Mouse (Mus musculus): ENCODE measurements around the gene Zcchc3.

Gene Zcchc3

GRCm38 (mm10) chr2:152414591-152415165 is at the start of gene Zcchc3:
Gene Zcchc3 (minus strand): TSS chr2:152415027.
- peak; percentile 83 for DNase-seq (ENCODE audit: low read depth, low spot score)

DNA sequence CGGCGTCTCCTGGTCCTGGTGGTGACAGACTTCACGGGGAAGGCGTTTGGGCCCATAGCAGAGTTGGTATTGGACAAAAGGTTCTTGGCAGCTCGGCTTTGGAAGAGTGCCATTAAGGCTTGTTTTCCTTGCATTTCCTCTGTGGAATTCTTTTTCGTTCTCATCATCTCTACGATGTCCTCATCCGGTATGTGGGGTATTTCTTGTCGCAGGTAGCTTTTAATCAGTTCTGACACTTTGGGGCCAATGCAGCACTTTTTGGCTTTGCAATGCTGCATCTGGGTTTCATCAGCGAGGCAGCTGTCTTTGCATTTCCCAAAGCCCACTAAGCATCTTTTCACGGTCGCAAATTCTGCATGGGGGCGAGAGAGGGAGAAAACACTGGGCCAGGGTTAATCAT is 44.4 kb upstream of the Zcchc3 start:
- no peak for DNase-seq (ENCODE audit: low read depth, low spot score)

GRCm38 (mm10) chr2:152452101-152452781 is 37.4 kb upstream of the Zcchc3 start:
- DNase-seq (ENCODE audit: low read depth, low spot score) = no peak

- peak; percentile 54 for DNase-seq (ENCODE audit: low read depth, low spot score)
Observed at GRCm38 (mm10) chr2:152450241-152450640, 35.4 kb upstream of the Zcchc3 start.

GRCm38 (mm10) chr2:152447461-152447860 is 32.6 kb upstream of the Zcchc3 start:
- DNase-seq (ENCODE audit: low read depth, low spot score) = no peak

- no peak for DNase-seq (ENCODE audit: low read depth, low spot score)
Observed at GRCm38 (mm10) chr2:152446642-152447041, 31.8 kb upstream of the Zcchc3 start.

DNA sequence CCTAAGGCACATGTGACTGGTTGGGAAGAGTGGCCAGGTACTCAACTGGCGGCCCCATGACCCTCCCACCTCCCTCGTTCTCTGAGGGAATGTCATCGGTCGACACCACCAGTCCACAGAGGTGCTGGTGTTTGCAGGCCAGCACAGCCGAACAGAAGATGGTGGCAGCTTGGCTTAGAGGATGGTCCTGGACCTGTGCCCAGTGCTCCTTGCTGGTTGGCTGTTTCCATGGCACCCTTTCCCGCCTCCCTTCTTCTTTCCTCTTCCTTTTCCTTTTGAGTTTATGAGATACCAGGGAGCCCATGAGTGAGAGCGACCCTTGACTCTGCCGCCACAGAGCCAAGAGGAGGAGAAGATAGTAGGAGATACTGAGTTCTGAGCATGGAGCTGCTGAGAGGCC is 28.5 kb upstream of the Zcchc3 start:
- DNase-seq (ENCODE audit: low read depth, low spot score) = no peak

GRCm38 (mm10) chr2:152442322-152442721 is 27.5 kb upstream of the Zcchc3 start:
- DNase-seq (ENCODE audit: low read depth, low spot score) = no peak

DNA sequence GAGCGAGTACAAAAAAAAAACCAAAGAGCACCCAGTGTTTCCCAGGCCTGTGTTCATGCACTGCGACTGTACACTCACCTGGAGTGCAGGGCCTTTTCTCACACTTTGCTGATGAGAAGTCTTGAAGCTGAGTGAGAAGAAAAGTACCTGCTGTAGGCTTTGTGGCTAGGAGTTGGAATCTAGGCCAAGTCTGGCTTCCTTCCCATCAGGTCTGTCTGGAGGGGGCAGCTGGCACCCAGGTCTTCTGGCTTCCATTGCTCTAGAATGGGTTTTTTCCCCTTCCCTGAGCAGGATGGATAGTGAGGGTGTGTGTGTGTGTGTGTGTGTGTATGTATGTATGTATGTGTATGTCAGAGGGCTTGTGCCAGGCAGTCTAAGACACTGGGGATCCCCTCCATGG is 25.0 kb upstream of the Zcchc3 start:
- DNase-seq (ENCODE audit: low read depth, low spot score) = no peak

DNA sequence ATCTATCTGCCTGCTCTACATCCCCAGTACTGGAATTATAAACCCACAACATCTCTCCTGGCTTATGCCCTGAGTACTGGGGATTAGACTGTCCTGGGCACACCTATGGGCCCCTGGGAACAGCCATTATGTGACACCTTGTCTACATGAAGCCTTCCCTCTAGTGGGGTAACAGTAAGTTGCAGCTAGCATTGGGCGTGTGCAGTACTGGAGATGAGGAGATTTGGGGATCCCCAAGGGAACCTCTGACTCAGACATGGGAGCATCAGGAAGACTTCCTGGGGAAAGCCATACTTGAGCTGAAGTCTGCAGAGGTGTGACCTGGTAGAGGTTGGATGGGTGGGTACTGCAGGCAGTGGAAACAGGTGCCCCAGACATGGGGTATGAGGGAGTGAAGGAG is 24.1 kb upstream of the Zcchc3 start:
- DNase-seq (ENCODE audit: low read depth, low spot score) = no peak

DNA sequence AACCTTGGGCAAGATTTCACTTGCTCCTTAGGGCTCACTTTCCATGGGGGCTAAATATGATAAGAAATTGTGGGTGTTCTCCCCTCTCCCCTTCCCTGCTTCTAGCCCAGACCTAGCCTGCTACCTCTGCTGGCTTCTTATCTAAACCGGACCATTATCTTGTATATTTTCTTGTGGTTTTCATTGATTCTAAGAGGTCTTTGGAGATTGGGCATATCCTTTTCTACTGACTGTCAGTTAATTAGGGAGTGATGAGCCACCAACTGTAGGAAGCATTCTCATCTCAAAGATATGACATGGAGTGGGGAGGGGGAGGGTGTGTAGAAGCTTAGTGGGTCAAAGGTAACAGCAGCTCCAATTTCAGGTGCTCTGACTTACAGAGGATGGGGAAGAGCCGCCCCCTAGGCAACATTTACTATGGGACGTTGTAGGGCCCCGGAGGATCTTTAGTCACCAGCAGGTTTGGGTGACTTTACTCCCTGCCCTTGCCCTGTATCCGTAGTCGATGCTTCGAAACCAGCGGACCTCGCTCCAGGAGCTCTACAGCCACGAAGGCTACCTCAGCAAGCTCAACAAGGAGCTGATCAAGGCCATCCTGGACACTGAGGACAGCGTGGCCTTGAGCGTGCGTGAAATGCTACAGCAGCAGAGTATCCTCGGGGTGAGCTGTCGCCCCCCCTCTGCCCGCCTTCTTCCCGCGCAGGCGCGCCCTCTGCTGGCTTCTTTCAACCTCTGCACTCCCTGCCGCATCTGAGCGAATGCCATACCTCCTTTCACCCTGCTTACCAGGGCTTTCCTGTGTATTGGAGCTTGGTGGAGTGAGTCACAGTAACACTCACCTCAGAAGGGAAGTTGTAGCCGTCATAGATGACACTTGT is 22.4 kb upstream of the Zcchc3 start:
- DNase-seq (ENCODE audit: low read depth, low spot score) = peak; percentile 76

DNA sequence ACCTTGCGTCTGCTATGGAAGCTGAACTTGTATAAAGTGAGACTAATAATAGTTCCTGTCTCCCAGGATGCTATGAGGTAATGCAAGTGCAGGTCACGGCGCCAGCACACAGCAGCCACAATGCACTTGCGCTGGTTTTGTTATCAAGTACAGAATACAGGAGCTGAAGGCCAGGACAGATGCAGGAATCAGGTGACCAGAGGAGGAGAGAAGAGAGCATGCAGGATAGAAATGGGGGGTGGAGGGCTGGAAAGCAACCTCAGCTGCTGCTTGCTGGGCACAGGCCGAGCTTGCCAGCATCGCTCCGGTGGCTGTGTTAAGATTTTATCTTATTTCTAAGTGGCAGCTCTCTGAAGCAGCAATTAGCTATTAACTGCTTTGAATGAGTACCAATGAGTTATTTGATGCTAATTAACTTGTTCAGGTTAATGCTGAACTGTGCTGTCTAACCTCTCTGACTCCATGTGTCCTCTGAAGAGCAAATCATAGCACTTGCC is 21.6 kb upstream of the Zcchc3 start:
- no peak for DNase-seq (ENCODE audit: low read depth, low spot score)

GRCm38 (mm10) chr2:152428481-152428880 is 13.7 kb upstream of the Zcchc3 start:
- peak; percentile 60 for DNase-seq (ENCODE audit: low read depth, low spot score)

GRCm38 (mm10) chr2:152427493-152427892 is 12.7 kb upstream of the Zcchc3 start:
- DNase-seq (ENCODE audit: low read depth, low spot score) = peak; percentile 36

GRCm38 (mm10) chr2:152415786-152416185 is 959 bp upstream of the Zcchc3 start:
- no peak for DNase-seq (ENCODE audit: low read depth, low spot score)

- no peak for DNase-seq (ENCODE audit: low read depth, low spot score)
Observed at GRCm38 (mm10) chr2:152415287-152415686, 460 bp upstream of the Zcchc3 start, which contains the start of gene 6820408C15Rik. Gene 6820408C15Rik (plus strand): TSS chr2:152415587.

GRCm38 (mm10) chr2:152413765-152414584 is 852 bp downstream of the Zcchc3 start:
- peak; percentile 59 for DNase-seq (ENCODE audit: low read depth, low spot score)

GRCm38 (mm10) chr2:152413158-152413764 is 1.6 kb downstream of the Zcchc3 start:
- DNase-seq (ENCODE audit: low read depth, low spot score) = no peak

DNA sequence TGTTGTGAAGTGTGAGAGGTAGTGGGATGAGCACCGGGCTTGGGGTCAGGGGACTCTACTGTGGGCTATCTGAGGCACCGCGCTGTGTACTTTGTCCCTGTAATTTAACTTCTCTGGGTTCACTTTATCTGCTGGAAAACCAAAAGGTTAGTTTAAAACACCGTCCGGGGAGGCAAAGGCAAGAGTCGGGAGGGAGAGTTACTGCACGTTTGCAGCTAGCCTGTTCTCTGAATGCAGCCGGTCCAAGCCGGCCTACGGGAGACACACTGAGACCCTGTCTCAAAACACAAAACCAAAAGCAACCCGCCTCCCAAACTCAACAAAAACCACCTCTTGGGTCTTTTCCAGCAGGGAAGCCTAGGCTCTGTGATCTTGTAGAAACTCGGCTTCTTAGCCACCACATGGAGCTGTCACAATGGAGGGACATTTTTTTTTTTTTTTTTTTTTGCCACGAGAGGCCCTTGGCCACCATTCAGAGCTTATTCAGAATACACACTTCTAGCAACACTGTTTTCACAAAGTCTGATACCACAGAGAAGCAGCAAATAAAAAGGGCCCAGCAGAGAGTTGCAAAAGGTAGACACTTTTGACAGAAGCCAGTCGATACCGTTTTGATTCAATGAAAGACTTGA is 2.2 kb downstream of the Zcchc3 start:
- no peak for DNase-seq (ENCODE audit: low read depth, low spot score)

DNA sequence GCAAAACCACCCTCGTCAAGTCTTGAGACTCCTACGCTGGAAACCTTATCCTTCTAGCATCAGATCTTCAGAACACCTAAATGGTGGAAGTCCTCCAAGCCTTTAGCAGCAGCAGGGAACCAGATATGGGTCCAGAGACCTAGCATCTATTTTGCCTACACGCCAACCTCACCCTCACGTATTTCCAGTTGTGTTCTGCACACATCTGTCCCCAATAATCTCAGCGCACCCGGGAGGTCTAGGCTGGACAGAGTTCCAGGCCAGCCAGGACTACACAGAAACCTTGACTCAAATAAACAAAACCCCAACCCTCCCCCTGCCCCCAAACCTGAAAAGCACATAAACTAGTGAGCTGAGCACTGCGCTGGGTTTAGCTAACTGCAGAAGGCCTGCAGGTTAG is 3.4 kb downstream of the Zcchc3 start:
- DNase-seq (ENCODE audit: low read depth, low spot score) = no peak

Measured in ES-CJ7 (cell line).